18 mouse cellular contexts compared by ENCODE assay signal in genomic region chr3:107096269-107096731, GRCm38 (mm10). TPM values are rescaled to one million over a fixed set of nuclear protein-coding genes. Genes with fewer than 3 reads are reported as not detected.
A peak's percentile ranks its signal among the peaks of the same experiment; 100 is the strongest.
DNase-seq lines count a peak whose midpoint lies in the region; ATAC-seq and TF ChIP-seq lines count a peak whose summit lies in the region.
"Had no signal": no experiment of that assay in that cellular context is flagged by ENCODE, and none has a peak within 500 bp of the region (broad histone marks: within the 10 kb centered on the region; RNA-seq: fewer than 3 reads in every experiment).

No protein-coding gene starts in this region.

- no peak overlapping the region for H3K4me2 ChIP-seq in lung, embryonic 14.5 days
- H3K4me2 ChIP-seq: embryonic facial prominence, embryonic 15.5 days; forebrain, embryonic 12.5 days; hindbrain, embryonic 15.5 days; limb, embryonic 15.5 days; stomach, embryonic 15.5 days had no signal

- 0 out of 2 replicates have a peak, but pooled peaks cover 1% of the 10 kb centered on the region for H3K4me1 ChIP-seq in lung, embryonic 14.5 days (ENCODE audit: insufficient read depth)

- H3K9me3 ChIP-seq in lung, embryonic 14.5 days (ENCODE audit: low read depth, low read length), result no peaks in the 10 kb centered on the region
- H3K9me3 ChIP-seq: embryonic facial prominence, embryonic 15.5 days; forebrain, embryonic 12.5 days; hindbrain, embryonic 15.5 days; limb, embryonic 15.5 days; stomach, embryonic 15.5 days had no signal

- H3K27me3 ChIP-seq in lung, embryonic 14.5 days (ENCODE audit: insufficient read depth, low read length), result peaks cover 24% of the 10 kb centered on the region

- no peak overlapping the region for H3K4me3 ChIP-seq in gastrocnemius, adult 2 months
- H3K4me3 ChIP-seq in lung, embryonic 14.5 days (ENCODE audit: low read depth, low read length), result no peak overlapping the region
- H3K4me3 ChIP-seq: embryonic facial prominence, embryonic 15.5 days; forebrain, embryonic 12.5 days; hindbrain, embryonic 15.5 days; limb, embryonic 15.5 days; stomach, embryonic 15.5 days had no signal

- no peak overlapping the region for H3K27ac ChIP-seq in gastrocnemius, adult 2 months
- H3K27ac ChIP-seq in lung, embryonic 14.5 days (ENCODE audit: low read depth), result no peak overlapping the region
- H3K27ac ChIP-seq: embryonic facial prominence, embryonic 15.5 days; forebrain, embryonic 12.5 days; hindbrain, embryonic 15.5 days; limb, embryonic 15.5 days; stomach, embryonic 15.5 days had no signal

- no peak for DNase-seq in gastrocnemius, adult 2 months
- DNase-seq in gastrocnemius, adult 8-10 months (ENCODE audit: low spot score in 2 of 2), result no peak
- DNase-seq in lung, embryonic 14.5 days, result peak; percentile 21
- DNase-seq in lung, postnatal 25 days (ENCODE audit: low spot score), result no peak
- peak; percentile 55 for DNase-seq in cerebellum, postnatal 10 days
- DNase-seq in naive thymus-derived CD4-positive, alpha-beta T cell, adult 2 months (ENCODE audit: low read depth), result peak; percentile 14
- no peak for DNase-seq in right cerebral cortex, postnatal 25 days
- DNase-seq: heart, postnatal 14 days; kidney, adult 8-10 months; right cerebral cortex, adult 18-20 months; spleen, adult 18-20 months; thymus, postnatal 14 days had no signal

- ATAC-seq in lung, embryonic 14.5 days (ENCODE audit: insufficient read depth), result peak; percentile 33; the same call in 1 of the 2 replicates

- no peak overlapping the region for H3K9ac ChIP-seq in lung, embryonic 14.5 days
- H3K9ac ChIP-seq: embryonic facial prominence, embryonic 15.5 days; forebrain, embryonic 12.5 days; hindbrain, embryonic 15.5 days; limb, embryonic 15.5 days; stomach, embryonic 15.5 days had no signal

- intact Hi-C loops in gastrocnemius, adult 2 months (cut with DNase I), result loop anchor here (10.0 kb wide), 1 partner anchor 369 kb away; no protein-coding TSS in a partner anchor

- no peaks in the 10 kb centered on the region for H3K36me3 ChIP-seq in lung, embryonic 14.5 days (ENCODE audit: insufficient read depth)
- H3K36me3 ChIP-seq: embryonic facial prominence, embryonic 15.5 days; forebrain, embryonic 12.5 days; hindbrain, embryonic 15.5 days; limb, embryonic 15.5 days; stomach, embryonic 15.5 days had no signal

- 48% methylated on average over 3 of the region's 3 CpGs for WGBS in lung, embryonic 14.5 days

- peak; percentile 29 for TF ChIP-seq CTCF in gastrocnemius, adult 2 months (IDR thresholded peaks at IDR 0.05)
- TF ChIP-seq CTCF in lung, embryonic 14.5 days (IDR thresholded peaks at IDR 0.05; ENCODE audit: low read depth), result no peak

RNA-seq across cellular contexts. Expression of gene Kcna2, which starts 4.6 kb away (rescaled TPM):
- total RNA-seq in gastrocnemius, adult 2 months (2021), result 1 to 10 TPM in 1 of 2 experiments, under 1 TPM in 1; 0.73 to 1.2 TPM
- total RNA-seq in gastrocnemius, adult 8-10 months (2022), result 1 to 10 TPM in 2 of 4 experiments, under 1 TPM in 2; 0.82 to 1.5 (median 1.1) TPM
- polyA plus RNA-seq in lung, embryonic 14.5 days (2014; fragmentation: Nextera tagmentation; extraction: Ambion mirVana), result 0.42 and 0.51 TPM in 2 replicates
- total RNA-seq: granulocyte monocyte progenitor cell, adult 5-6 weeks had no signal

Comparison
In these comparisons a context has a peak if more than half of its experiments do, and no peak if none do; other contexts are left out.
1. DNase-seq: peak in lung, embryonic 14.5 days (single experiment), cerebellum, postnatal 10 days (2 of 2) and naive thymus-derived CD4-positive, alpha-beta T cell, adult 2 months (single experiment); none in gastrocnemius, adult 2 months (single experiment), gastrocnemius, adult 8-10 months (0 of 2), lung, postnatal 25 days (single experiment) and right cerebral cortex, postnatal 25 days (single experiment).